ENCODE assay signal across 22 mouse cellular contexts in the genomic region with DNA sequence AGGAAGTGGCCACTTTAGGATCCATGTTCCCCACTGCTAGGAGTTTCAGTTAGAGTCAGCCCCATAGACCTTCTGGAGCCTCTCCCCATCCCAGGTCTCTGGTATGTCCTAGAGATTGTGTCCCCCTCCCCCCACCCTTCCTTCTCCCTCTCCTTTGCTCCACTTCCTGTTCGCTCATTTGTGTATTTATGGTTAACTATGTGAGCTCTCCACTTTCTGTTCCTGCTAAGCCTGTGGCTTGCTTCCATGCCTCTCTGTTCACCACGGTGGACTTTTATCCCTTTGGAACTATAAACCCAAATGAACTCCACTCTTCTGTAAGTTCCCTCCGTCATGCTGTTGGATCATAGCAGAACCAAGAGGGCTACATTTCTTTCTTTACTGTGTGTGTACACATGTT. TPM values are rescaled to one million over a fixed set of nuclear protein-coding genes. Genes with fewer than 3 reads are reported as not detected.
DNase-seq lines count a peak whose midpoint lies in the region; ATAC-seq and TF ChIP-seq lines count a peak whose summit lies in the region.
"Had no signal": no experiment of that assay in that cellular context is flagged by ENCODE, and none has a peak within 500 bp of the region (broad histone marks: within the 10 kb centered on the region; RNA-seq: fewer than 3 reads in every experiment).

No protein-coding gene starts in this region.

- WGBS in liver, adult 2 months = 66% methylated on average over 3 of the region's 3 CpGs
- 91% methylated on average over 3 of the region's 3 CpGs for WGBS in hindbrain, embryonic 16.5 days

- no peaks in the 10 kb centered on the region for H3K36me3 ChIP-seq in liver, adult 2 months (ENCODE audit: control insufficient read depth, insufficient read depth, low read length)
- H3K36me3 ChIP-seq in hindbrain, embryonic 16.5 days (ENCODE audit: control insufficient read depth, insufficient read depth, low read length) = no peaks in the 10 kb centered on the region
- H3K36me3 ChIP-seq: embryonic facial prominence, embryonic 13.5 days; embryonic facial prominence, embryonic 15.5 days; forebrain, embryonic 10.5 days; forebrain, embryonic 12.5 days had no signal

- DNase-seq in liver, adult 2 months (ENCODE audit: extremely low read depth, low read depth, low spot score) = peak; percentile 29
- DNase-seq in liver = no peak
- DNase-seq in spleen, postnatal 4 days (ENCODE audit: low spot score in 2 of 2) = no peak
- DNase-seq: adrenal gland, adult 2 months; adrenal gland, postnatal 10 days; adrenal gland, postnatal 25 days; cerebellum, adult 11 months; cerebellum, adult 18-20 months; cerebellum, adult 8-10 months; cerebellum, adult 9-11 months; cerebellum, postnatal 14 days; cerebellum, postnatal 36 days; embryo, embryonic 11 days had no signal

- H3K9me3 ChIP-seq in hindbrain, embryonic 16.5 days (ENCODE audit: control insufficient read depth, low read length) = no peaks in the 10 kb centered on the region
- H3K9me3 ChIP-seq: embryonic facial prominence, embryonic 13.5 days; embryonic facial prominence, embryonic 15.5 days; forebrain, embryonic 10.5 days; forebrain, embryonic 12.5 days had no signal

- no peaks in the 10 kb centered on the region for H3K27me3 ChIP-seq in liver, adult 2 months (ENCODE audit: control insufficient read depth, insufficient read depth, low read length)
- no peaks in the 10 kb centered on the region for H3K27me3 ChIP-seq in hindbrain, embryonic 16.5 days (replicated peaks; ENCODE audit: control insufficient read depth, insufficient read depth, low read length)
- H3K27me3 ChIP-seq: embryonic facial prominence, embryonic 15.5 days; forebrain, embryonic 12.5 days had no signal

- TF ChIP-seq CTCF in liver, adult 2 months (IDR thresholded peaks at IDR 0.05; ENCODE audit: low read depth, low read length) = no peak

- H3K4me3 ChIP-seq in liver, adult 2 months (ENCODE audit: insufficient read depth, low read depth, low read length) = no peak overlapping the region
- no peak overlapping the region for H3K4me3 ChIP-seq in hindbrain, embryonic 16.5 days (ENCODE audit: low read length)
- H3K4me3 ChIP-seq: embryonic facial prominence, embryonic 13.5 days; embryonic facial prominence, embryonic 15.5 days; erythroblast, embryonic 14.5 days; forebrain, embryonic 10.5 days; forebrain, embryonic 12.5 days had no signal

- peak; percentile 58 for ATAC-seq in megakaryocyte, adult 5-6 weeks (ENCODE audit: poor library complexity, severe bottlenecking)
- no peak for ATAC-seq in hindbrain, embryonic 16.5 days
- ATAC-seq: forebrain, embryonic 14.5 days; forebrain, embryonic 16.5 days had no signal

- H3K4me1 ChIP-seq in liver, adult 2 months (ENCODE audit: control insufficient read depth, insufficient read depth, low read length) = no peaks in the 10 kb centered on the region
- H3K4me1 ChIP-seq in hindbrain, embryonic 16.5 days (ENCODE audit: control insufficient read depth, insufficient read depth, low read depth, low read length) = no peaks in the 10 kb centered on the region
- H3K4me1 ChIP-seq: embryonic facial prominence, embryonic 13.5 days; embryonic facial prominence, embryonic 15.5 days; forebrain, embryonic 10.5 days; forebrain, embryonic 12.5 days had no signal

- no peak for TF ChIP-seq POLR2A in liver, adult 2 months (IDR thresholded peaks at IDR 0.05; ENCODE audit: extremely low read depth, insufficient read depth, low read length)

- no peak overlapping the region for H3K27ac ChIP-seq in liver, adult 2 months (replicated peaks; ENCODE audit: insufficient read depth, low read depth, low read length)
- H3K27ac ChIP-seq in hindbrain, embryonic 16.5 days (ENCODE audit: low read depth, low read length) = no peak overlapping the region
- H3K27ac ChIP-seq: embryonic facial prominence, embryonic 13.5 days; embryonic facial prominence, embryonic 15.5 days; forebrain, embryonic 10.5 days; forebrain, embryonic 12.5 days had no signal

- H3K4me2 ChIP-seq in hindbrain, embryonic 16.5 days (ENCODE audit: low read length) = no peak overlapping the region
- H3K4me2 ChIP-seq: embryonic facial prominence, embryonic 13.5 days; embryonic facial prominence, embryonic 15.5 days; forebrain, embryonic 12.5 days had no signal

- H3K79me2 ChIP-seq in liver, adult 2 months (ENCODE audit: control insufficient read depth, insufficient read depth, low read length) = no peaks in the 10 kb centered on the region

- H3K9ac ChIP-seq in liver, adult 2 months (ENCODE audit: low read depth, low read length) = no peak overlapping the region
- H3K9ac ChIP-seq in hindbrain, embryonic 16.5 days (ENCODE audit: low read depth, low read length) = no peak overlapping the region
- H3K9ac ChIP-seq: embryonic facial prominence, embryonic 13.5 days; embryonic facial prominence, embryonic 15.5 days; forebrain, embryonic 12.5 days had no signal

RNA-seq across cellular contexts. Expression of a gene that starts 7.1 kb away (rescaled TPM):
- total RNA-seq in liver, adult 2 months (2014; rRNA removed) = 0.27 and 0.28 TPM in 2 replicates
- 0.83 and 0.99 TPM in 2 replicates for polyA plus RNA-seq in liver, adult 2 months (2012; rRNA removed)
- total RNA-seq in megakaryocyte, adult 5-6 weeks (2015) = 0.98 and 2.9 TPM in 2 replicates
- total RNA-seq in megakaryocyte, adult 5-6 weeks (2017) = 3.0 and 4.6 TPM in 2 replicates
- 0.72 and 1.1 TPM in 2 replicates for polyA plus RNA-seq in hindbrain, embryonic 16.5 days (2015; fragmentation: Nextera tagmentation; extraction: Ambion mirVana)

RNA-seq across cellular contexts. Expression of a gene that starts 13.9 kb away (rescaled TPM):
- total RNA-seq in liver, adult 2 months (2014; rRNA removed) = 2.1 and 3.0 TPM in 2 replicates
- polyA plus RNA-seq in liver, adult 2 months (2012; rRNA removed) = 4.5 and 6.5 TPM in 2 replicates
- 5.3 and 7.5 TPM in 2 replicates for total RNA-seq in megakaryocyte, adult 5-6 weeks (2015)
- total RNA-seq in megakaryocyte, adult 5-6 weeks (2017) = 4.3 and 7.4 TPM in 2 replicates
- 4.9 and 5.6 TPM in 2 replicates for polyA plus RNA-seq in hindbrain, embryonic 16.5 days (2015; fragmentation: Nextera tagmentation; extraction: Ambion mirVana)
